Mouse (Mus musculus) brain, embryonic 14.5 days (tissue): ENCODE measurements around the gene Ccl9.

Experiments
- CTCF ChIP-seq: fragments of 200-500 bp; IDR thresholded peaks from 2 replicates; pipeline ENCODE4 v1.5.1; 2012; ENCODE audit warnings: inconsistent platforms, mild to moderate bottlenecking, moderate library complexity, borderline replicate concordance; ENCODE audit not compliant: insufficient read depth, insufficient read length; ENCODE audit errors: extremely low read depth
- POLR2A ChIP-seq: fragments of 200-500 bp; IDR thresholded peaks from 2 replicates; pipeline ENCODE4 v1.6.1; 2012; ENCODE audit warnings: mild to moderate bottlenecking, inconsistent platforms, borderline replicate concordance; ENCODE audit not compliant: poor library complexity, insufficient read depth, insufficient read length, severe bottlenecking; ENCODE audit errors: extremely low read depth

DNA sequence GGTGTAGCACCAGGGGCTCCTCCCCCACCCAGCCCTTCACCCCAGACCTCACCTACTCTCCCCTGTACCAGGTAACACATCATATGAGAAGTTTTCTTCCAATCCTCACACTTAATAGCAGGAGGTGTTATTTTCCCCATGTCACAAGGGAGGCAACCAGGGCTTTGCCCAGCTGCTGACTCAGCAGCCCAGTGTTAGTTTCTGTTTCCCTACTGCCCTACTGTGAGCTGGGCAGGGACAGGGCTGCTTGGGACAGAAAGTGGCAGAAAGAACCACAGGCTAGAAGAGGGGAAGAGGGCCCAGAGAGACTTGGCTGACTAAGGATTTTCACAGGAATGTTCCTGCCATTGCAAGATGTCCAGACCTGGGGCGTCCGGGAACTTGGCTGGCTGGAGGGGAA, 37.5 kb downstream of the Ccl9 start:
- TF ChIP-seq CTCF (no peak), POLR2A (no peak)
